Mouse (Mus musculus): ENCODE measurements around the gene Enho. TPM values are rescaled to one million over a fixed set of nuclear protein-coding genes. Genes with fewer than 3 reads are reported as not detected.

Gene Enho
- polyA plus RNA-seq, 1 experiment: 5.4 TPM

Other genes starting within 250 kb of the Enho start
- 2.1 and 3.0 TPM in 2 replicates for gene Kif24, start 175.4 kb downstream of the Enho start, polyA plus RNA-seq (2012; rRNA removed)
- 27.4 and 27.7 TPM in 2 replicates for gene Nudt2, start 175.2 kb downstream of the Enho start, polyA plus RNA-seq (2012; rRNA removed)
- 7.1 and 13.3 TPM in 2 replicates for gene AI464131, start 137.2 kb downstream of the Enho start, polyA plus RNA-seq (2012; rRNA removed)
- 0.12 and 0.34 TPM in 2 replicates for gene 1110017D15Rik, start 123.0 kb downstream of the Enho start, polyA plus RNA-seq (2012; rRNA removed)
- 6.9 and 8.6 TPM in 2 replicates for gene Fam219a, start 70.8 kb downstream of the Enho start, polyA plus RNA-seq (2012; rRNA removed)
- 2.3 and 2.5 TPM in 2 replicates for gene Dnaic1, start 70.5 kb downstream of the Enho start, polyA plus RNA-seq (2012; rRNA removed)
- 1.4 TPM in 2 replicates for gene Cntfr, start 56.8 kb upstream of the Enho start, polyA plus RNA-seq (2012; rRNA removed)
- gene Il11ra1, start 59.7 kb upstream of the Enho start, polyA plus RNA-seq (2012; rRNA removed): 27.6 and 27.9 TPM in 2 replicates
- gene Rpp25l, start 73.2 kb upstream of the Enho start, polyA plus RNA-seq (2012; rRNA removed): 37.7 and 41.3 TPM in 2 replicates
- gene Dctn3, start 82.8 kb upstream of the Enho start, polyA plus RNA-seq (2012; rRNA removed): 59.3 and 65.9 TPM in 2 replicates
- gene Arid3c, start 90.8 kb upstream of the Enho start, polyA plus RNA-seq (2012; rRNA removed): 0.04 TPM in 1 of 2 replicates, not detected in the other
- gene Galt, start 114.9 kb upstream of the Enho start, polyA plus RNA-seq (2012; rRNA removed): 71.2 and 87.4 TPM in 2 replicates
- gene Sigmar1, start 115.8 kb upstream of the Enho start, polyA plus RNA-seq (2012; rRNA removed): 76.2 and 80.9 TPM in 2 replicates
- gene Ccl27a, start 133.9 kb upstream of the Enho start, polyA plus RNA-seq (2012; rRNA removed): 13.1 and 13.6 TPM in 2 replicates

Measured in large intestine, adult 2 months (tissue).